Mouse (Mus musculus) heart, adult 10 weeks (tissue): ENCODE results near the gene Cwc25. TPM values are rescaled to one million over a fixed set of nuclear protein-coding genes. Genes with fewer than 3 reads are reported as not detected.

Experiments
- polyA plus RNA-seq: library from polyadenylated mRNA; stranded (reverse); fragments of 350-450 nt; fragmentation: Illumina TruSeq; extraction: RNeasy Lipid Tissue Mini Kit (QIAGEN cat#74804); gene quantifications from one replicate; pipeline ENCODE4 v1.2.3, GENCODE M21; 2014; ENCODE audit warnings: low read depth, low replicate concordance

The Cwc25 gene
- polyA plus RNA-seq = 6.9 TPM

DNA sequence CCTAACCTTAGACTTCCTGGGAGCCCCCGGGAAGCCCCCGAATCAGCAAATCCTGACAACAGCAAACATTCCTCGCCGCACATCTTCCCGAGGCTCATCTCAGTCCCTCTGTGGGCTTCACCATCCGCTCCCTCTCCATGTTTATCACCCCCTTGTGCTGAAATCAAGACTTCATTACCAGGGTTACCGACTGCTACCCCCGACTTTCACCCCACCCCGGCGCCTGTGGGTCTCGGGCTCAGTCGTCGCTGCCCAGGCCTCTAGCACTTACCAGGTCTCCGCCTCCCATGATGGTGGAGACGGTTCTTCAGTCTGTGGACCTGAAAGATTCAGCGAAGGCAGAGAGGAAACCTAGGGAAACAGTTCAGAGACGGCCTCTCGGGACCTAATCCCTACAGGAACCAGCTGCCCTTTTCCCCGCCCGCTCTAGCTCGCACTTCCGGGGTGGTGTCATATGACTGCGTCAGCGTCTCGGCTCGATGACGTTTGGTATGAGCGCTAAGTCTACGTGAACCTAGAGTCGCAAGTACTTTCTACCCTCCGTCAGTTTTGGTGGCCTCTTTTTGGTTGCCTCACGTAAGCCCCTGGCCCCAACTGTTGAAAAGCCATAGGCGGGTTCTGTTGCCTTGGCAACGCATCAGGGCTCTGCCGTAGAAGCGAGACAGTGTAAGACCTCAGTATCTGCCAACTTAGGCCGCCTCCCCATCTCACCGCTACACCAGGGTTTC is at the start of gene Cwc25:
Gene Cwc25, minus strand, starts transcription at position 403 of the 728 bp plus-strand sequence.

DNA sequence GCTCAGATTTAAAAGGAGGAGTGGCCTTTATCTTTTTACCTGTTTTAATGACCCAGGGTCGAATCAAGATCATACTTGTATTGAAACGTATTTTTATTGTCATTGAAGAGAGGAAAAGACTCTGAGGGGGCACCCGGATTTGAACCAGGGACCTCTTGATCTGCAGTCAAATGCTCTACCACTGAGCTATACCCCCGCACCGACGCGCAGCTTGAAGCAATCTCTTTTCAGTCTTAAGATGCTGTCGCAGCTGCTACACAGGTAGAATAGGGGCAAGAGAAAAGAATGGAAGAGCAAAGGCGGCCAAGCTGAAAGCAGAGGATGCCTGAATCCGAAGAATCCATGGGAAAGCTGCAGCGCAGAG is 32.4 kb upstream of the Cwc25 start, which contains the start of gene Lasp1:
Gene Lasp1, plus strand, starts transcription at position 219 of the 364 bp plus-strand sequence.

DNA sequence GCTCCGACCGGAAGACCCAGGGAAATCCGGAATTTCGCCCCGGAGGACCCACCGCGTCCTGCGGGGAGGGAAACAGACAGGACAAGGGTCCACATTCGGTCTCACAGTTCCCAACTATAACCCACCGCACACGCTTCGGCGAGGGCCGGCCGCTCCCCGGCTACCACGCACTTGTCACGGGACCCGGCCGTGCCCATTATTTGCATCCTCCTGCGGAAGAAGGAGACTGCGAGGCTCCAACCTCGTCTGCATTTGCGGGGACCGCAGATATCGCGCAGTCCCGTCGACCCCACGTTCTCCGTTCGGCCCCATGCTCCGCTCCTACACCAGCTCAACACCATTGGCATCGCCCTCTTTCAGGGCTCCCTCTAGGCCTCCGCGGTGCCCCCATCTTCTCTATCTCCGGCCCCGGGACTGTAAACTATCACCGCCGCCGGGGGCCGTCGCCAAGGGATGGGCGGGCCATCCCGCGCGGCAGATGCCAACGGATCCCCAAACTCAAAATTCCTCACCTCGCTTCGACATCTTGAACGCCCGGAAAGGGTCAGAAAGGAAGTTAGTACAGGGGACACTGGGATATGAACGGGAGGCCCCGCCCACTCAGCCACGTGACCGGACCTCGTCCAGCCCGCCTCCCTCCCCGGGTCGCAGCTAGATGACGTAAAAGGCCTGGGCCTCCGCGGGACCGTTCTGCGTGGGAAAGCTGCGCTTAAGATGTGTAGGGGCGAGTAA is 15.6 kb upstream of the Cwc25 start, which contains the start of gene Rpl23:
Gene Rpl23, minus strand, starts transcription at position 606 of the 732 bp plus-strand sequence.

DNA sequence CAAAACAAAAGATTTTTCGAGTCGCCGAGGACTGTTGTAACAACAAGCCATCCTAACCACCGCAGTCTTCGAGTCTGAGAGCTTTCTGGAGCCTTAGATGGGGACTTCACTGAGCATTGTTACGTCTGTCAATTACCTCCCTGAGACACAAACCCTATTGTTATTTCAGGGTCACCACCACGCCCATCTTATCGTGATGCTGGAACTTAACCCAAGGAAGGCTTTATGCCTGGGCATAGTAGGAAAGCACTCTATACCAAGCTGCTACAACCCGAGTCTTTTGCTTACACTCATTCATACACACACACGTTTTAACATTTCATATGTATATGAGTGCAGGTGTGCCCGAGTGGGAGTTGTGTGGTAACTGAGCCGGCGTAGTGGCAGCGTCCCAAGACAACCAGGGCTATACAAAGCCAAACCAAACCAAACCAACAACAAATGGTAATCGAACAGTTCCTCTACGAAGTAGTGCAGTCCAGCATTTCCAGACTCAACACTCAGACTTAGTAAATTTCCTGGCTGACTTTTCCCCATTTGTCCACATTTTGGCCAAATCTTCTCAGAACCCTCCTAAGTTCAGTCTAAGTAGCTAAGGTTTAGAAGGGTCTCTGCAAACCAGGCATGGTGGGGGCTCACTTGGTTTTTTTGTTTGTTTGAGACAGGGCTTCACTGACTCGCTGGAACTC is 9.6 kb upstream of the Cwc25 start, which contains the start of gene 1700001P01Rik:
Gene 1700001P01Rik, minus strand, starts transcription at position 111 of the 689 bp plus-strand sequence.

DNA sequence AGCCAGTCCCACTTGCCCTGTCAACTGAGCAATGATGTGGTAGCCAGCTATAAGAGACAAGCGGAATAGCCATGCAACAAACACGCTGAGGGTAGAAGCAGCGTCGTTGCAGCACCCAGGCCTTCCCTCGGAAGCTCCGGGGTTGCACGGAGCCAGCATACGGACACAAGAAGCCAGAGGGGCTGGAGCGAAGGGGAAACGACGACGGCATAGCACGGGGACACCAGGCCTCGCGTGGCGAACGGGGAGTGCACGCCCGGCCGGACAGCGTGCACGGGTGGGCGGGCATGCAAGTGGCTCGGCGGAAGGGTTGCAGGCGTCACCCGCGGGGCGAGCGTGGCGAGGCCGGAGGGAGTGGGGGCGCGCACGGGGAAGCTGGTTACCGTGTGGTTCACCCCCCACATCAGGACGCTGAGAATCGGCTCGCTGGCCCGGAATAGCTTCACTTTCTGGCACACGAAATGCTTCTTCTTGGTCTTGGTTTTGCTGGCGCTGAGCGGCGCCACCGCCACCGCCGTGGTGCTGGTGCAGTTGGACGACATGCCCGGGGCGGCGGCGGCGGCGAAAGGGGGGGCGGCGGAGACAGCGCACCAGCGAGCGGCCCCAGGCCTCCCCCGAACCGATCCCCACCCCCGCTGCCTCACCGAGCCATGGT is 22.2 kb downstream of the Cwc25 start, which contains the start of gene Pip4k2b:
Gene Pip4k2b, minus strand, starts transcription at position 642 of the 655 bp plus-strand sequence.

DNA sequence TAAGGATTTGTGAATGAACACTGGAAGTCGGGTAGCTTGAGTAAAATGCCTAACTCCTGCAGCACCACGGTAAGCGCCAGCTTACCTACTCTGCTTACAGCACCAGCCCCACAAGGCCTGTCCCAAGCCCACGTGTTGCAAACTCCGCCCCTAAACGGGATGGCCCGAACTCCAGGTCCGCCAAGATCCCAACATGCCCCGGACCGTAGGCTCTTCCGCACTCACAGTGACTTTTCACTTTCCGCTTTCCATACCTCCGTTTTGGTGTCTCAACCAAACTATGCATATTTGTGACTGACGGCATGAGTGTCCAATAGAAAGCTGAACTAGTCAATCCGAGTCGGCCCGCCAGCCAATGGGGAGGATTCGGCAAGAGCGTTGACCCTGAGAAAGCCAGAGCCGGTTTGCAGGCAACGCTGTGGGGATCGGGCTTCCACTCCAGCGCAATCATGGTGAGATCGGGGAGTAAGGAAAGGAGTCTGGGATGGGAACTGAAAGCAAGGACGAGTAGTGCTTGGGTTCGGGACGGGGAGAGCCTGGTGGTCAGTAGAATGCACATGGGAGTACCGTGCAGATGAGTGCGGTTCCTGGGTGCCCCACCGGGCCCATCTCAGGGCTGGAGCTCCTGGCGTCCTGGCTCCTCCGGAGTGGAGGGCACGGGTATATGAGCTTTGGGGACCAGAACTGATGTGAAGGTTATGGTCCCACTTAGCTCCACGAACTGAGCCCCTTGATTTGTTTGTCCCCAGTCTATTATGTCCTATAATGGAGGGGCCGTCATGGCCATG is 63.1 kb downstream of the Cwc25 start, which contains the start of gene Psmb3:
Gene Psmb3, plus strand, starts transcription at position 361 of the 788 bp plus-strand sequence.

DNA sequence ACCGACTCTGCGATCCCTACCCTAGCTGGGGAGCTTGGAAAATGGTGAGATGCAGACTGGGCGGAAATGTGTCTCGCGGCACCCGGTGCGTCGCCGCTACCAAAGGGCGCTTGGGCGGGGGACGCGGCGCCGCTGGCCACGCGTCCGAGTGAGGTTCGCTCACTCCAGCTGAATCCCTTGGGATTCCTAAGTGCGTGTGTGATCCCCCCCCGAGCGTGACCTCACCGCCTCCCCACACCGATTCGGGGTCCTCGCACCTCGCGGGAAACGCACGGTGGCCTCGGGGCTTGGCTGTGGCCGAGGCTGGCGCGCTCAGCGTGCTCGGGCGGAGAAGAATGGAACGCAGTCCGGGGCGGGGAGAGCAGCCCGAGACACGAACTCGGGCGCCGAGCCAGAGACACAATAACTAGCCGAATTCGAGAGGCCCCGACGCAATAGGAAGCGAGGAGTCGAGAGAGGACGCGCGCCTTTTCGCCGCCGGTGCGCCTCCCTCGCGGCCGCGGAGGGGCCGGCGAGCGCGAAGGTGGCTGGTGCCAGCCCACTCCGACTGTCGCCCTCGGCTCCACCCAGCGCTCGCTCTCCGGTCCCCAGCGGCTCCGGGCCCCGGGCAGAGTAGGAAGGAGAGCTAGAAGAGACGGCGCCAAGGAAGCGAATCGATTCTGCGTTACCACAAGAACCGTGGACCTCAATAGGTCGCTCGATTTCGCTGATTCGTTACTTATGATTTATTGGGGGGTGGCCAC is 66.2 kb downstream of the Cwc25 start, which contains the start of gene Pcgf2:
Gene Pcgf2, minus strand, starts transcription at position 495 of the 743 bp plus-strand sequence.

Other genes with a start within 250 kb of the Cwc25 start
- gene Srcin1, start 190.4 kb downstream of the Cwc25 start, polyA plus RNA-seq = 0.26 TPM
- gene Epop, start 136.9 kb downstream of the Cwc25 start, polyA plus RNA-seq = 0.63 TPM
- gene Mllt6, start 103.1 kb downstream of the Cwc25 start, polyA plus RNA-seq = 47.4 TPM
- gene Cisd3, start 80.7 kb downstream of the Cwc25 start, polyA plus RNA-seq = 97.2 TPM
- gene Pcgf2, start 66.1 kb downstream of the Cwc25 start, polyA plus RNA-seq = 6.2 TPM
- 199 TPM for gene Psmb3, start 63.2 kb downstream of the Cwc25 start, polyA plus RNA-seq
- gene Pip4k2b, start 21.9 kb downstream of the Cwc25 start, polyA plus RNA-seq = 19.2 TPM
- not detected for gene 1700001P01Rik, start 9.4 kb upstream of the Cwc25 start, polyA plus RNA-seq
- gene Rpl23, start 15.9 kb upstream of the Cwc25 start, polyA plus RNA-seq = 536 TPM
- 27.6 TPM for gene Lasp1, start 32.4 kb upstream of the Cwc25 start, polyA plus RNA-seq
- 1.1 TPM for gene B230217C12Rik, start 74.2 kb upstream of the Cwc25 start, polyA plus RNA-seq
- gene Fbxo47, start 117.6 kb upstream of the Cwc25 start, polyA plus RNA-seq = 1.3 TPM
- gene Plxdc1, start 219.9 kb upstream of the Cwc25 start, polyA plus RNA-seq = 5.4 TPM
- gene Arl5c, start 229.6 kb upstream of the Cwc25 start, polyA plus RNA-seq = 2.7 TPM